Mouse (Mus musculus) brain, embryonic 18.5 days (tissue): ENCODE results near the gene Pigw.

Source experiments
- DNase-seq: peaks from one replicate; pipeline ENCODE4 v3.0.0-alpha.2; 2012; ENCODE audit warnings: low read depth, low spot score

Pigw gene

GRCm38 (mm10) chr11:84879772-84880464, at the start of gene Pigw, which contains the start of gene Myo19:
Pigw (minus strand) TSS chr11:84880285.
Myo19 (plus strand) TSS chr11:84880148.
- peak; percentile 51 for DNase-seq

- DNase-seq = no peak
Measured at GRCm38 (mm10) chr11:84920981-84921380, 40.9 kb upstream of the Pigw start.

- DNase-seq = no peak
Measured at GRCm38 (mm10) chr11:84919951-84920350, 39.9 kb upstream of the Pigw start.

- DNase-seq = no peak
Measured at GRCm38 (mm10) chr11:84919276-84919675, 39.2 kb upstream of the Pigw start.

- DNase-seq = peak; percentile 46
Measured at GRCm38 (mm10) chr11:84918425-84918824, 38.3 kb upstream of the Pigw start.

GRCm38 (mm10) chr11:84916703-84917300, 36.7 kb upstream of the Pigw start:
- DNase-seq = no peak

GRCm38 (mm10) chr11:84916053-84916702, 36.1 kb upstream of the Pigw start, which contains the start of gene Znhit3:
Znhit3 (minus strand) TSS chr11:84916366.
- peak; percentile 91 for DNase-seq

GRCm38 (mm10) chr11:84914673-84915072, 34.6 kb upstream of the Pigw start:
- DNase-seq = no peak

- no peak for DNase-seq
Measured at GRCm38 (mm10) chr11:84910411-84910810, 30.3 kb upstream of the Pigw start.

- no peak for DNase-seq
Measured at GRCm38 (mm10) chr11:84908480-84908879, 28.4 kb upstream of the Pigw start.

GRCm38 (mm10) chr11:84907081-84907480, 27.0 kb upstream of the Pigw start:
- no peak for DNase-seq

- DNase-seq = no peak
Measured at GRCm38 (mm10) chr11:84904597-84905144, 24.6 kb upstream of the Pigw start.

GRCm38 (mm10) chr11:84893113-84893512, 13.0 kb upstream of the Pigw start:
- DNase-seq = no peak

GRCm38 (mm10) chr11:84891705-84892104, 11.6 kb upstream of the Pigw start:
- no peak for DNase-seq

- no peak for DNase-seq
Measured at GRCm38 (mm10) chr11:84889492-84889891, 9.4 kb upstream of the Pigw start.

- DNase-seq = no peak
Measured at GRCm38 (mm10) chr11:84888025-84888424, 7.9 kb upstream of the Pigw start.

GRCm38 (mm10) chr11:84886767-84887511, 6.9 kb upstream of the Pigw start:
- no peak for DNase-seq

- no peak for DNase-seq
Measured at GRCm38 (mm10) chr11:84886236-84886635, 6.2 kb upstream of the Pigw start.

- DNase-seq = no peak
Measured at GRCm38 (mm10) chr11:84885238-84885637, 5.2 kb upstream of the Pigw start.

GRCm38 (mm10) chr11:84882346-84882745, 2.3 kb upstream of the Pigw start:
- no peak for DNase-seq

GRCm38 (mm10) chr11:84880971-84881370, 886 bp upstream of the Pigw start:
- DNase-seq = no peak
